Mouse (Mus musculus) liver, postnatal 0 days (tissue): Measurements from ENCODE around the gene Ap1s2.

Source experiments
- CTCF ChIP-seq: sonication (generic); IDR thresholded peaks from 2 replicates; pipeline ENCODE4 v1.5.1; 2016; ENCODE audit warnings: antibody characterized with exemption, low read depth
- EP300 ChIP-seq: IDR thresholded peaks from 2 replicates; pipeline ENCODE4 v1.6.1; 2016; ENCODE audit warnings: antibody characterized with exemption, low read depth, mild to moderate bottlenecking

DNA sequence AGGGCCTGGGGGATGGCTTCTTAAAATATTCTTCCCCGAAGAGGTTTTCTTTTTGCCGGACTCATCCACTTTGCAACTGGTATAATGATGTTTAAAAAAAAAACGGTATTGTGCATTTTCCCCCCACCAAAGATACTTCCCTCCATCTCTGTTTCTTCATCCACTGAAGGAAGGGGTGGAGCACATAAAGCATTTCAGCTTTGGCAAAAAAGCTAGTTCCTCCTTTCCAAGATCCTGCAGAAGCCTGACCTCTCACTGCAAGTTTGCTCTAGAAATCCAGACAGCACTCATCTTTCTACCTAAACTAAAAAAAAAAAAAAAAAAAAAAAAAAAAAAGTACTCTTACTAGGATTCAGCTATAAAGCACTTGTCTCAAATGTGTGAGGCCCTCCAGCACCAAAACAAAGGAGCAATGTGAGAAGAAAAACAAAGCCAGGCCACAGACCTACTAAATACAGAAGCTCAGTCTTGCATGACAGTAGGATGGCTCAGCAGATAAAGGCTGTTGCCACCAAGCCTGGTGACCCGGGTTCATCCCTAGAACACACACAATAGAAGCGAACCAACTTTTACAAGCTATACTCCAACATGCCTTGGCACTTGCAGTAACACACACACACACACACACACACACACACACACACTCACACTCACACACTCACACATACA, 41.0 kb upstream of the Ap1s2 start:
- TF ChIP-seq CTCF (no peak), EP300 (no peak)
